Mouse (Mus musculus) intestine, postnatal 0 days (tissue): ENCODE measurements around the gene Rassf4. TPM values are rescaled to one million over a fixed set of nuclear protein-coding genes. Genes with fewer than 3 reads are reported as not detected.
"Not testable (repeated sequence)": the region's sequence is repeated elsewhere in the genome, so short reads cannot be mapped to it uniquely, and the experiment has no call there.

Source experiments
- ATAC-seq: fragments of 200-750 bp; cut with Nextera tagmentation; 2 replicates; pipeline ENCODE4 v1.8.0; 2017; ENCODE audit warnings: mild to moderate bottlenecking, moderate TSS enrichment, moderate library complexity
- H3K27ac ChIP-seq: fragments of 300-500 bp; sonication (generic); 2 replicates; pipeline ENCODE4 v1.5.1; 2014; ENCODE audit warnings: mild to moderate bottlenecking, low read depth, low read length, moderate library complexity
- H3K27me3 ChIP-seq: fragments of 300-500 bp; sonication (generic); replicated peaks from 2 replicates; pipeline ENCODE4 v1.6.1; 2014; ENCODE audit warnings: low read length, mixed read lengths; ENCODE audit not compliant: control insufficient read depth, insufficient read depth
- H3K36me3 ChIP-seq: fragments of 300-500 bp; sonication (generic); 2 replicates; pipeline ENCODE4 v1.6.1; 2014; ENCODE audit warnings: mild to moderate bottlenecking, moderate library complexity; ENCODE audit not compliant: control insufficient read depth, insufficient read depth
- H3K4me1 ChIP-seq: fragments of 300-500 bp; sonication (generic); replicated peaks from 2 replicates; pipeline ENCODE4 v1.6.1; 2014; ENCODE audit warnings: antibody characterized with exemption, low read length, mixed read lengths; ENCODE audit not compliant: control insufficient read depth, insufficient read depth
- H3K4me2 ChIP-seq: fragments of 300-500 bp; sonication (generic); replicated peaks from 2 replicates; pipeline ENCODE4 v1.6.1; 2014; ENCODE audit warnings: low read depth, mild to moderate bottlenecking, moderate library complexity
- H3K4me3 ChIP-seq: fragments of 300-500 bp; sonication (generic); 2 replicates; pipeline ENCODE4 v1.5.1; 2014; ENCODE audit warnings: low read depth, low read length
- H3K9ac ChIP-seq: fragments of 300-500 bp; sonication (generic); 2 replicates; pipeline ENCODE4 v1.6.1; 2014; ENCODE audit warnings: mild to moderate bottlenecking, low read depth, low read length
- H3K9me3 ChIP-seq: fragments of 300-500 bp; sonication (generic); 2 replicates; pipeline ENCODE4 v1.6.1; 2016; ENCODE audit warnings: mixed run types; ENCODE audit not compliant: control insufficient read depth
- CTCF ChIP-seq: sonication (generic); IDR thresholded peaks from 2 replicates; pipeline ENCODE4 v1.5.1; 2016; ENCODE audit warnings: low read depth, mild to moderate bottlenecking, control low read depth, antibody characterized with exemption, moderate library complexity
- WGBS: fragments of 180-500 bp; shearing (Covaris S2); extraction: QIAGEN DNeasy Blood & Tissue Kit; methylation state at CpG from one replicate; pipeline ENCODE4 v1.1.7; 2014; 5-methylcytosine and 5-hydroxymethylcytosine counted together
- microRNA-seq: library from miRNA; unstranded; fragments of <30 nt; microRNA quantifications from one replicate; pipeline ENCODE4, GENCODE M21; 2016
- polyA plus RNA-seq: library from polyadenylated mRNA; unstranded; fragments of >200 nt; fragmentation: Nextera tagmentation; extraction: Ambion mirVana; gene quantifications from 2 replicates; pipeline ENCODE4 v1.2.1, GENCODE M21; 2015

Gene Rassf4
- polyA plus RNA-seq, 1 experiment from 2014 or later = 6.4 TPM

DNA sequence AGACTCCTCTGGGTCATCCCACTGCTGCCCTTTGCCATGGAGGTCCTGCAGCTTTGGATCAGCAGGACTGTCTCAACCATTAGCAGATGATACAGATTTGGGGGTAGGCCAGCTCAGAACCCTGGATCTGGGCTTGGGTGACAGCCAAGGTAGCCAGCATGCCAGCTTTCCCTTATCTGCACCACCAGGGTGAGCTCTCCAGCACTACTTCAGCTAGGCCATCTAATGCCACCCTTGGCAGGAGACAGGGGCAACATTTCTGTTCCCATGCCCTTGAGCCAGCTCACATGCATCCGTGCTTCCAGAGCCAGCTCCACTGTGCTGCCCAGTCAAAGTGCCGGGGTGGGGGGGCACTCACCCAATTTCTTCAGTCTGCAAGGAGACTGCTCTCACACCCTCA, 58.0 kb downstream of the Rassf4 start:
- H3K4me2 ChIP-seq = no peak overlapping the region
- no peaks in the 10 kb centered on the region for H3K9me3 ChIP-seq
- H3K4me1 ChIP-seq = no peaks in the 10 kb centered on the region
- no peaks in the 10 kb centered on the region for H3K27me3 ChIP-seq
- no peak overlapping the region for H3K4me3 ChIP-seq
- WGBS = 95% methylated on average over 2 of the region's 2 CpGs
- H3K9ac ChIP-seq = no peak overlapping the region
- no peaks in the 10 kb centered on the region for H3K36me3 ChIP-seq
- no peak for TF ChIP-seq CTCF
- ATAC-seq = no peak
- no peak overlapping the region for H3K27ac ChIP-seq

DNA sequence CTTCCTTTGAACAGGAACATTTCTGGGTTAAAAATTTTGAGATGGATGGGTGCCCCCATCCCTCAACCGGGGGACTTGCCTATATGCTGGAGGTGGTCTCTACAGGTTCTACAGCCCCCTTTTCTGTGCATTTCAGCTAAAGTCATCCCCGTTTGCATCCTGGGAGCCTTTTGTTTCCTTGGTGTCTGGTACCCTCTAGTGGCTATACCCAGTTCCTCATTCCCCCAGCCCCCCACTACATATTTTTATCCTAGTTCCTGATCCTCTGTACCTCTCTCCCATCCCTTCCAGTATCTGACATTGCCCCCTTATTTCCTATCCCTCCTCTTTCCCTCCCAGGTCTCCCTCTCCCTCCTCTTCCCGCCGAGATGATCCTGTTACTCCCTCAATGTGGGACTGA, 66.5 kb downstream of the Rassf4 start:
- no peaks in the 10 kb centered on the region for H3K9me3 ChIP-seq
- no peaks in the 10 kb centered on the region for H3K36me3 ChIP-seq
- H3K27me3 ChIP-seq = no peaks in the 10 kb centered on the region
- 49% methylated on average over 4 of the region's 4 CpGs for whole genome bisulfite sequencing
- TF ChIP-seq CTCF = peak; percentile 37; the same call in 1 of the 2 replicates
- no peak overlapping the region for H3K4me2 ChIP-seq
- no peak overlapping the region for H3K4me3 ChIP-seq
- H3K4me1 ChIP-seq = no peaks in the 10 kb centered on the region
- H3K9ac ChIP-seq = no peak overlapping the region
- ATAC-seq = no peak
- H3K27ac ChIP-seq = no peak overlapping the region

DNA sequence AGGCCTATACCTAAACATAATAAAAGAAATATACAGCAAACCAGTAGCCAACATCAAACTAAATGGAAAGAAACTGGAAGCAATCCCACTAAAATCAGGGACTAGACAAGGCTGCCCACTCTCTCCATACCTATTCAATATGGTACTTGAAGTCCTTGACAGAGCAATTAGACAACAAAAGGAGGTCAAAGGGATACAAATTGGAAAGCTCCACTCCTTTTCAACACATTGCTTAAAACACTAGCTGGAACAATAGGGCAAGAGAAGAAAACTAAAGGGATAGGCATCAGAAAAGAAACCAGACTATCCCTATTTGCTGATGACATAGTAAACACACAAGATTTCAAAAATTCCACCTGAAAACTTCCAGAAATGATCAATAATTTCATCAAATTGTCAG, 72.8 kb downstream of the Rassf4 start:
- H3K27me3 ChIP-seq, H3K9ac ChIP-seq, H3K4me2 ChIP-seq, H3K4me3 ChIP-seq, H3K4me1 ChIP-seq, H3K9me3 ChIP-seq, H3K36me3 ChIP-seq, ATAC-seq, H3K27ac ChIP-seq: not testable (repeated sequence)

- Histone ChIP-seq H3K4me1 (no peaks in the 10 kb centered on the region), H3K4me2 (no peak within 1 kb of the TSS), H3K27me3 (no peaks in the 10 kb centered on the region), H3K9ac (no peak within 1 kb of the TSS), H3K4me3 (no peak within 1 kb of the TSS), H3K27ac (no peak within 1 kb of the TSS), H3K36me3 (no peaks in the 10 kb centered on the region), H3K9me3 (no peaks in the 10 kb centered on the region)
- WGBS = 72% methylated on average over 4 of the region's 4 CpGs
- ATAC-seq = no peak
- TF ChIP-seq CTCF = no peak
Observed at GRCm38 (mm10) chr6:116584095-116584494, 89.7 kb downstream of the Rassf4 start, which contains the start of gene Olfr215. Gene Olfr215 (minus strand): TSS chr6:116584195.

Small RNAs within 50 kb of the gene (microRNA-seq; reads per million reads assigned to microRNA genes)
- 0.82 reads per million for gene Mir7043

Other genes with a start within 250 kb of the Rassf4 start
- gene Alox5, start 212.8 kb downstream of the Rassf4 start, polyA plus RNA-seq = 0.43 and 0.48 TPM in 2 replicates
- not detected in 2 replicates for gene Olfr211, start 184.9 kb downstream of the Rassf4 start, polyA plus RNA-seq
- 0.05 TPM in 1 of 2 replicates, not detected in the other for gene Olfr212, start 167.4 kb downstream of the Rassf4 start, polyA plus RNA-seq
- not detected in 2 replicates for gene Olfr213, start 135.5 kb downstream of the Rassf4 start, polyA plus RNA-seq
- gene Gm5580, start 122.8 kb downstream of the Rassf4 start, polyA plus RNA-seq = 0.24 and 0.35 TPM in 2 replicates
- not detected in 2 replicates for gene Olfr214, start 119.7 kb downstream of the Rassf4 start, polyA plus RNA-seq
- gene Olfr215, start 89.8 kb downstream of the Rassf4 start, polyA plus RNA-seq = not detected in 2 replicates
- 41.8 and 43.3 TPM in 2 replicates for gene Zfp422, start 45.0 kb downstream of the Rassf4 start, polyA plus RNA-seq
- 11.2 and 13.0 TPM in 2 replicates for gene Depp1, start 23.3 kb downstream of the Rassf4 start, polyA plus RNA-seq
- gene Tmem72, start 43.0 kb upstream of the Rassf4 start, polyA plus RNA-seq = 0.01 TPM in 1 of 2 replicates, not detected in the other